8 mouse cellular contexts compared by ENCODE assay signal in genomic region chr2:130629839-130630203, GRCm38 (mm10). TPM values are rescaled to one million over a fixed set of nuclear protein-coding genes. Genes with fewer than 3 reads are reported as not detected.
A peak's percentile ranks its signal among the peaks of the same experiment; 100 is the strongest.
DNase-seq lines count a peak whose midpoint lies in the region; ATAC-seq and TF ChIP-seq lines count a peak whose summit lies in the region.

Gene Fastkd5 (minus strand): TSS chr2:130630027.
Gene Ubox5 (minus strand): TSS chr2:130630038.

- WGBS in heart, embryonic 12.5 days, result 0% methylated on average over 25 of the region's 25 CpGs
- under 1% methylated on average over 25 of the region's 25 CpGs for WGBS in kidney, postnatal 0 days
- WGBS in liver, embryonic 12.5 days (ENCODE audit: insufficient replicate concordance), result 0% methylated on average over 25 of the region's 25 CpGs
- under 1% methylated on average over 25 of the region's 25 CpGs for WGBS in stomach, embryonic 15.5 days

- H3K4me3 ChIP-seq in C2C12 (ENCODE audit: insufficient read depth, poor library complexity, severe bottlenecking), result peak within 1 kb of the TSS; percentile 99
- H3K4me3 ChIP-seq in heart, embryonic 12.5 days, result peak within 1 kb of the TSS; percentile 99
- peak within 1 kb of the TSS; percentile 87 for H3K4me3 ChIP-seq in kidney, postnatal 0 days (replicated peaks; ENCODE audit: low read depth, low read length)
- peak within 1 kb of the TSS; percentile 89 for H3K4me3 ChIP-seq in liver, embryonic 12.5 days
- peak within 1 kb of the TSS; percentile 95 for H3K4me3 ChIP-seq in stomach, embryonic 15.5 days (replicated peaks)

- peak; percentile 91 for ATAC-seq in erythroid progenitor cell, adult 5-6 weeks (replicated peaks; ENCODE audit: low FRiP score, poor library complexity, severe bottlenecking)
- ATAC-seq in heart, embryonic 12.5 days (ENCODE audit: insufficient number of reproducible peaks, low FRiP score), result peak; percentile 86
- peak; percentile 65 for ATAC-seq in kidney, postnatal 0 days (replicated peaks; ENCODE audit: low FRiP score, low read depth)
- peak; percentile 85 for ATAC-seq in liver, embryonic 12.5 days
- ATAC-seq in stomach, embryonic 15.5 days (ENCODE audit: insufficient read depth, low FRiP score, low read depth), result peak; percentile 76; the same call in 1 of the 2 replicates

- no peaks in the 10 kb centered on the region for H3K9me3 ChIP-seq in heart, embryonic 12.5 days (replicated peaks)
- no peaks in the 10 kb centered on the region for H3K9me3 ChIP-seq in kidney, postnatal 0 days (replicated peaks; ENCODE audit: low read length)
- no peaks in the 10 kb centered on the region for H3K9me3 ChIP-seq in liver, embryonic 12.5 days (replicated peaks)
- no peaks in the 10 kb centered on the region for H3K9me3 ChIP-seq in stomach, embryonic 15.5 days

- peak; percentile 75 for DNase-seq in brain, embryonic 18.5 days (ENCODE audit: low read depth, low spot score)
- DNase-seq in kidney, postnatal 0 days (ENCODE audit: low spot score), result peak; percentile 93
- peak; percentile 81 to 82 for DNase-seq in natural killer cell, adult 2 months (ENCODE audit: low spot score in 2 of 2)

- H3K36me3 ChIP-seq in C2C12 (ENCODE audit: control insufficient read depth, insufficient read depth), result peaks cover 27% of the 10 kb centered on the region
- H3K36me3 ChIP-seq in heart, embryonic 12.5 days, result peaks cover 27% of the 10 kb centered on the region
- H3K36me3 ChIP-seq in kidney, postnatal 0 days (ENCODE audit: insufficient read depth, low read length), result peaks cover 10% of the 10 kb centered on the region
- H3K36me3 ChIP-seq in liver, embryonic 12.5 days, result peaks cover 33% of the 10 kb centered on the region
- peaks cover 13% of the 10 kb centered on the region; the same call in 1 of the 2 replicates for H3K36me3 ChIP-seq in stomach, embryonic 15.5 days

- peak within 1 kb of the TSS; percentile 98 for H3ac ChIP-seq in C2C12 (ENCODE audit: control insufficient read depth, insufficient read length, low read depth)

- no peak for TF ChIP-seq CTCF in C2C12 (IDR thresholded peaks at IDR 0.05; ENCODE audit: control insufficient read depth, insufficient read depth, insufficient read length)
- TF ChIP-seq CTCF in kidney, postnatal 0 days (IDR thresholded peaks at IDR 0.05; ENCODE audit: low read depth), result no peak

- H3K27me3 ChIP-seq in C2C12 (ENCODE audit: control insufficient read depth, insufficient read depth, insufficient read length), result no peaks in the 10 kb centered on the region
- peaks cover 26% of the 10 kb centered on the region for H3K27me3 ChIP-seq in heart, embryonic 12.5 days (replicated peaks)
- H3K27me3 ChIP-seq in kidney, postnatal 0 days (ENCODE audit: insufficient read depth, low read length), result no peaks in the 10 kb centered on the region
- peaks cover 29% of the 10 kb centered on the region for H3K27me3 ChIP-seq in liver, embryonic 12.5 days (replicated peaks)
- H3K27me3 ChIP-seq in stomach, embryonic 15.5 days (replicated peaks), result 0 out of 2 replicates have a peak, but pooled peaks cover 5% of the 10 kb centered on the region

- H3K4me1 ChIP-seq in heart, embryonic 12.5 days (replicated peaks), result peaks cover 16% of the 10 kb centered on the region
- peaks cover 16% of the 10 kb centered on the region; the same call in 1 of the 2 replicates for H3K4me1 ChIP-seq in kidney, postnatal 0 days (replicated peaks; ENCODE audit: insufficient read depth, low read length)
- peaks cover 31% of the 10 kb centered on the region for H3K4me1 ChIP-seq in liver, embryonic 12.5 days
- peaks cover 15% of the 10 kb centered on the region for H3K4me1 ChIP-seq in stomach, embryonic 15.5 days

- peak within 1 kb of the TSS; percentile 97 for H3K9ac ChIP-seq in heart, embryonic 12.5 days
- peak within 1 kb of the TSS; percentile 79 for H3K9ac ChIP-seq in kidney, postnatal 0 days (ENCODE audit: low read depth, low read length)
- peak within 1 kb of the TSS; percentile 89 for H3K9ac ChIP-seq in liver, embryonic 12.5 days
- H3K9ac ChIP-seq in stomach, embryonic 15.5 days, result peak within 1 kb of the TSS; percentile 94

- peak within 1 kb of the TSS; percentile 95 for H3K4me2 ChIP-seq in heart, embryonic 12.5 days
- H3K4me2 ChIP-seq in kidney, postnatal 0 days (ENCODE audit: low read length), result peak within 1 kb of the TSS; percentile 80
- peak within 1 kb of the TSS; percentile 77 for H3K4me2 ChIP-seq in liver, embryonic 12.5 days
- H3K4me2 ChIP-seq in stomach, embryonic 15.5 days, result peak within 1 kb of the TSS; percentile 82

- H3K79me3 ChIP-seq in C2C12 (ENCODE audit: low read depth), result peaks cover 44% of the 10 kb centered on the region

- peaks cover 54% of the 10 kb centered on the region for H3K79me2 ChIP-seq in C2C12 (ENCODE audit: control insufficient read depth, insufficient read depth)

- peak within 1 kb of the TSS; percentile 80 for H3K27ac ChIP-seq in heart, embryonic 12.5 days (ENCODE audit: poor library complexity, severe bottlenecking)
- H3K27ac ChIP-seq in kidney, postnatal 0 days, result peak within 1 kb of the TSS; percentile 78
- peak within 1 kb of the TSS; percentile 83 for H3K27ac ChIP-seq in liver, embryonic 12.5 days
- peak within 1 kb of the TSS; percentile 71 for H3K27ac ChIP-seq in stomach, embryonic 15.5 days

TF ChIP-seq in C2C12, 6 proteins besides CTCF, POLR2A, EP300 and RAD21:
- TF ChIP-seq CEBPB (IDR thresholded peaks at IDR 0.05; ENCODE audit: low read depth) (no peak), MAX (IDR thresholded peaks at IDR 0.05) (peak; percentile 8)

RNA-seq across cellular contexts. Expression of gene Fastkd5, which starts in this region (rescaled TPM):
- 6.9 TPM for polyA plus RNA-seq in C2C12 (2012; fragmentation: generic; extraction: Trizol)
- 14.1 and 18.0 TPM in 2 replicates for total RNA-seq in erythroid progenitor cell, adult 5-6 weeks (2015; ENCODE audit: low replicate concordance)
- 6.3 and 7.6 TPM in 2 replicates for total RNA-seq in erythroid progenitor cell, adult 5-6 weeks (2017; ENCODE audit: low replicate concordance)
- 15.6 and 16.1 TPM in 2 replicates for polyA plus RNA-seq in heart, embryonic 12.5 days (2016; fragmentation: Nextera tagmentation; extraction: Ambion mirVana)
- 12.4 and 12.6 TPM in 2 replicates for polyA plus RNA-seq in kidney, postnatal 0 days (2015; fragmentation: Nextera tagmentation; extraction: Ambion mirVana)
- polyA plus RNA-seq in liver, embryonic 12.5 days (2016; fragmentation: Nextera tagmentation; extraction: Ambion mirVana), result 16.1 and 16.9 TPM in 2 replicates
- 13.6 and 15.2 TPM in 2 replicates for polyA plus RNA-seq in stomach, embryonic 15.5 days (2015; fragmentation: Nextera tagmentation; extraction: Ambion mirVana)

RNA-seq across cellular contexts. Expression of gene Ubox5, which starts in this region (rescaled TPM):
- polyA plus RNA-seq in C2C12 (2012; fragmentation: generic; extraction: Trizol), result 5.2 TPM
- total RNA-seq in erythroid progenitor cell, adult 5-6 weeks (2015; ENCODE audit: low replicate concordance), result 5.0 and 7.2 TPM in 2 replicates
- 0.61 and 5.3 TPM in 2 replicates for total RNA-seq in erythroid progenitor cell, adult 5-6 weeks (2017; ENCODE audit: low replicate concordance)
- polyA plus RNA-seq in heart, embryonic 12.5 days (2016; fragmentation: Nextera tagmentation; extraction: Ambion mirVana), result 8.8 TPM in 2 replicates
- 7.5 and 9.3 TPM in 2 replicates for polyA plus RNA-seq in kidney, postnatal 0 days (2015; fragmentation: Nextera tagmentation; extraction: Ambion mirVana)
- 7.8 and 8.4 TPM in 2 replicates for polyA plus RNA-seq in liver, embryonic 12.5 days (2016; fragmentation: Nextera tagmentation; extraction: Ambion mirVana)
- 10.4 and 11.4 TPM in 2 replicates for polyA plus RNA-seq in stomach, embryonic 15.5 days (2015; fragmentation: Nextera tagmentation; extraction: Ambion mirVana)

Comparison
In these comparisons a context has a peak if more than half of its experiments do, and no peak if none do; other contexts are left out.
1. Peak in every context shown above with its lines: DNase-seq, ATAC-seq, H3K4me3 ChIP-seq and H3K27ac ChIP-seq.